Mouse (Mus musculus): ENCODE measurements around the gene Etl4. TPM values are rescaled to one million over a fixed set of nuclear protein-coding genes. Genes with fewer than 3 reads are reported as not detected.

Gene Etl4
- total RNA-seq, 2 experiments from 2014 or later: 127 to 141 TPM

GRCm38 (mm10) chr2:20414856-20415255 lies 505.3 kb downstream of the Etl4 start:
- intact Hi-C loops (cut with DNase I): no loop called here
- no peak for DNase-seq (ENCODE audit: low spot score in 2 of 2)

DNA sequence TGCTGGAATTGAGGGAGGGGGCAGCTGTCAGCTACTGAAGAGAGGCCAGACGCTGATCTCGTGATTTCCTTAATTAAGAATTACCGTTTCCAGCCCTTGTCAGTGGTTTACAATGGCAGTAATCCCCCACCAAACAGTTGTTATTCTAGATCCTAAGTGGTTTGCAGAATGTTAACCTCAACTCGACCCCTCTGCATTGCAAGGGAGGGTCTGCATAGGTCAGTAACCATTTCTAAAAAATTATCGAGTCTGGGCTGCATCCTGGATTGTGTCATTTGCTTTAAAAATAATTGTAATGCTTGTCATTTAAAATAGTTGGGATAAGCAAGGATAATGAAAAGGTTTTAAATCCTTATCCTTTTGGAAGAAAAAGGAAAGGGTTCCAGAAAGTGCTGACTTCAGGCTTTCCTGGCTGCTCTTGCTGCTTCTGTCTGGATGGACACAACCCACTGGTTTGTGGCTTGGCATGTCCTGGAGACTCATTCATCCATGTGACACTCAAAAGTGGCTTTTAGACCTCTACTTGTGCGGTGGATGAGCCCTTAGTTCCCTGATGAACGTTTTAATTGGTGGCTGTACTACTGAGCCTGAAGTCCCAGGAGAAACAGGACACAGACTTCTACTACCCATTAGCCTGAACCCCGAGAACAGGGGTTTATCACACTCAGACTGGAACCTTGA lies 507.5 kb downstream of the Etl4 start:
- DNase-seq (ENCODE audit: low spot score in 2 of 2): no peak
- intact Hi-C loops (cut with DNase I): no loop called here

GRCm38 (mm10) chr2:20417998-20418397 lies 508.4 kb downstream of the Etl4 start:
- DNase-seq (ENCODE audit: low spot score in 2 of 2): no peak
- intact Hi-C loops (cut with DNase I): no loop called here

GRCm38 (mm10) chr2:20419975-20420374 lies 510.4 kb downstream of the Etl4 start:
- DNase-seq (ENCODE audit: low spot score in 2 of 2): peak in 1 of 2 experiments; percentile 19

DNA sequence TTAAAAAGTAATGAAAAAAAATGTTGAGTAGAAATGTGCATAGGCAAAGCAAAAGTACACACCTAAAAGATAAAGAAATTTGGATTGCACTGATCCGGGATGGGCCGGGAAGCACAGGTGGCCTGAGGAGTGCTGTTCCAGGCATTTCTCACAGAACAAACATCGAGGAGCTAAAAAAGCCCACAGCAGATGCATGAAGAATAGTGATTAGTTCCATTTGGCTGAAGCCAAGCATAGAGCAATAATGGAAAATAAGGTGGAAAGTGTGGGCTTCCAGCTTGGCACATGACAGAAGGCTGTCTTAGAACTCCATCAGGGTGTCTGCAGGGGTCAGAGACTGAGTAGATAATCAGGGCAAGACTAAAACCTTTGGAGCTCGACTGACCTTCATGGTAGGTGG lies 512.7 kb downstream of the Etl4 start:
- no peak for DNase-seq (ENCODE audit: low spot score in 2 of 2)
- intact Hi-C loops (cut with DNase I): no loop called here

More at GRCm38 (mm10) chr2:20419975-20420374, 510.4 kb downstream of the Etl4 start:
- intact Hi-C loops (cut with DNase I): no loop called here

GRCm38 (mm10) chr2:20433656-20434055 lies 524.1 kb downstream of the Etl4 start:
- intact Hi-C loops (cut with DNase I): no loop called here
- DNase-seq (ENCODE audit: low spot score in 2 of 2): no peak

DNA sequence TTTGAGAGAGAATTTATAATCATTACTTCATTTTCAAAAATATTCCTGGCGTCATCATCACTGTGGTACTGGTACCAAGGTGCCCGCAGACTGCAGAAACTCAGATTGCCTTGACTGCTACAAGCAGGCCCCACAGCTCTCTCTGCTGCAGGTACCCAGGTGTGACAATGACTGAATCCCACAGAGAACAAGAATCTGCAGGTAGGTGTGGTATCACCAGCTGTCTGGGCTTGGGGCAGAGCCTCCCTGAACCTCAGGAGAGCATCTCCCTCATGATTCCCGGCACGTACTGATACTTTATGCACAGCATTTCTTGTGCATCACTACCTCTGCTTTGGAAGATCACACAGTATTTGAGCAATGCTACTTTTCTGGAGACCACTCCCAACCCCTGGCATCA lies 526.0 kb downstream of the Etl4 start:
- no peak for DNase-seq (ENCODE audit: low spot score in 2 of 2)
- intact Hi-C loops (cut with DNase I): no loop called here

DNA sequence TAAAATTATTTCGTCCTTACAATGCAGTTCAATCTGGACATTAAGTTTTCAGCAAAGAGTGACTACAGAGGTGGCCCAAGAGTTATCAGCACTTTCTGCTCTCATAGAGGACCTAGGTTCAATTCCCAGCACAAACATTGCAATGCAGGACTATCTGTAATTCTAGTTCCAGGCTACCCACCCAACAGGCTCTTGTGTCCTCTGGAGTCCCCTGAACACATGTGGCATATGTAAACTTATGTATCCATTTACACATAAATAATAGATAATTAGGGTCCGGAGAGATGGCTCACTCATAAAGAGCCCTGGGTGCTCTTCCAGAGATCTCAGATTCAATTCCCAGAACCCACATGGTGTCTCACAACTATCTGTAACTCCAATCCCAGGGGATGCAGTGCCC lies 533.2 kb downstream of the Etl4 start:
- intact Hi-C loops (cut with DNase I): no loop called here

DNA sequence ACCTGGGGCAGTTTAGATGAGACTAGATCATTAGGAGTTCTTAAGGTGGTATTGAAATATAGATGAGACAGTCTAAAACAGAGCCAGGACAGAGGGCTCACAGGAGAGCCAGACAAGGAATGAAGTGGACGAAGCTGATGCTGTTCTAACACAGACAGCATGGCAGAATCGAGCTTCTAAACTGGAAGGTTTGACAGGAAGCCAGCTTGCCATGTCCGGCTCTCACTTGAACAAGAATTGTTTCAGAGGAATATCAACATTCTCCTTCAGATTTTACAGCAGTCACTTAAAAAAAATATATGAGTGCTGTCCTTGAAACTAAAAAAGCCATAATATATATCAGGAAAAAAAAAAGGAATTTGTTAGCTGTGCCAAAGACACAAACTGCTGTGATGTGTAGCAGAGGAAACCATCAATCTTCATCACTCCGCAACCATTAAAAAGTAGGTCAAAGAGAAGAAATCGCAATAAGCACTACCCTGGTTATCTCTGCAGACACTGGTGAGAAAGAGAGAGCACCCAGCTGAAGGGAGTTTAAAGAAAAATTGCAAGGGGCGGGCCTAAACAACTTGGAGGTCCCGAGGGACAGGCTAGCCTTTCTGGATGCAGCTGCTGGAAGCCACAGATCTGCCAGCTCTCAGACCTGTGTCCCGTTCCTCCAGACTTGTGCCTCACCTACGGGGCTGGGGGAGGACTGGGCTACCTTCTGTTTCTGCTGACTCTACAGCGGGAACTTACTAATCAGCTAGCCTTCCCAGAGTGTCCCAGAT lies 534.3 kb downstream of the Etl4 start:
- intact Hi-C loops (cut with DNase I): no loop called here
- no peak for DNase-seq (ENCODE audit: low spot score in 2 of 2)

More for the DNA sequence above, 533.2 kb downstream of the Etl4 start:
- DNase-seq (ENCODE audit: low spot score in 2 of 2): no peak

- intact Hi-C loops (cut with DNase I): no loop called here
- no peak for DNase-seq (ENCODE audit: low spot score in 2 of 2)
These were observed 535.9 kb downstream of the Etl4 start for GRCm38 (mm10) chr2:20445156-20446155.

- DNase-seq (ENCODE audit: low spot score in 2 of 2): no peak
- intact Hi-C loops (cut with DNase I): no loop called here
These were observed 536.6 kb downstream of the Etl4 start for GRCm38 (mm10) chr2:20446180-20446579.

DNA sequence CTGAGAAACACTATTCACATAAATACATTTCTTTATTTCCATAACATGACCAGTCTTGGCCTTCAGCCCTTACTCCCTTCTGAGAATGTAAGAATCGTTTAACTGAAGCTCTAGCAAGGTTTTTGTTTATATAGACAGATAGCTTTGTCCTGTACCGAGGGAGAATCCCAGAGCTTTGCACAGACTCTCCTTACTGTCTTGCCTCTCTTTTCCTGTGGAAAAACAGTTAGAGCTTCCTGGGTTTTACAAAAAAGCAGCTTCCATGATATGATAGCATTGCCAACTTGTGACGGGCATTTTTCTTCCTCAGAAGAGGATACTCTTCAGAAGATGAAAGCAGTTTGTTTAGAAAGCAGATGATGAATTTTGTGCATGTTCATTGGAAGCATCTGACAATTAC lies 541.4 kb downstream of the Etl4 start:
- intact Hi-C loops (cut with DNase I): no loop called here

DNA sequence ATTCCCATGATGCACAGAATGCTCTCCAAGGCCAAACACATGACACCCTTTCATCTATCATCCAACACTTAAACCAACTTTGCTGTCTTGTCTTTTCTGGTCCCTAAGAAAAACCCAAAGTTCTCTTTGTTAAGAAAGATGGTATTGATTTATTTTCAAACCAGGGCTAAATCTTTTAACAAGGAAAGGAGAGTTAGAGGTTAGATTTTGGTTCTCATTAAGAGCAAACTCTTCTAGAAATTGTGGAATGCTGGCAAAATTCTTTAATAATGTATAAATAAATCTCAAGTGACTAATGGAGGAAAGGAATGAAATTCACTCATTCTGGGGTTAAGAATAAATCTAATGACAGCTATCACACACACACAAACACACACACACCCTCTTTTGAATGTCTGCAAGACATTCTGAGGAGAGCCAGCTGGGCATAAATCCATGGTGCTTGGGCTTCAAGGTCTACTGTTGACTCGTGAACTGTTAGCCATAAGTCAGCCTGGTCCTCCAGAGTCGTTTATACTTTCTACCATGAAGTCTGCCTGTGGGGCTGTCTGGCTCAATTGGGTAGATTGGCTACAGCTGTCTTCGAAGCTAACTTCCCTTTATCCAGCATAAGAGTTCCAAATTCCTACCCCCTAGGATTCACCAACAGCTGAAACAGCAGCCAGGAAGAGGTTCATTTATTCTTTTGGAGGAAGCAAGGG lies 544.1 kb downstream of the Etl4 start:
- no peak for DNase-seq (ENCODE audit: low spot score in 2 of 2)
- intact Hi-C loops (cut with DNase I): no loop called here

More for the DNA sequence above, 541.4 kb downstream of the Etl4 start:
- no peak for DNase-seq (ENCODE audit: low spot score in 2 of 2)

DNA sequence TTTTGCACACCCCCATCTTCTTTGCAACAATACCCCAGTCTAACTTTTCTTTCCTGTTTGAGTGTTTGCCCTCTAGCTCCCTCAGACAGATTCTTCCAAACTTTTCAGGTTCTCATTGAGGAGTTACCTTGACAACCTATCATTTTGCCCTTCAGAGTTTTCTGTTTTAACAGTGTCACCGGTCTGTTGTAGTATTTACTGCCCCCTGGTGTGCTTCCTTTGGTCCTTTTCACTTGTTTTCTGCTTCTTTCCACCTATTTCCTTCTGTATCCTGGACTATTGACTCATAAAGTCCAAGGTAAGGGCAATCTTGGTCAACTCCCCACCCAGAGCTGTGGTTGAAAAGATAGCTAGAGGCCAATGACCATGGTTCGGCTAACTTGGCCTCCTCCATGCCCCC lies 569.6 kb downstream of the Etl4 start:
- no peak for DNase-seq (ENCODE audit: low spot score in 2 of 2)
- intact Hi-C loops (cut with DNase I): no loop called here

GRCm38 (mm10) chr2:20486137-20486788 lies 576.7 kb downstream of the Etl4 start:
- no peak for DNase-seq (ENCODE audit: low spot score in 2 of 2)
- intact Hi-C loops (cut with DNase I): no loop called here

DNA sequence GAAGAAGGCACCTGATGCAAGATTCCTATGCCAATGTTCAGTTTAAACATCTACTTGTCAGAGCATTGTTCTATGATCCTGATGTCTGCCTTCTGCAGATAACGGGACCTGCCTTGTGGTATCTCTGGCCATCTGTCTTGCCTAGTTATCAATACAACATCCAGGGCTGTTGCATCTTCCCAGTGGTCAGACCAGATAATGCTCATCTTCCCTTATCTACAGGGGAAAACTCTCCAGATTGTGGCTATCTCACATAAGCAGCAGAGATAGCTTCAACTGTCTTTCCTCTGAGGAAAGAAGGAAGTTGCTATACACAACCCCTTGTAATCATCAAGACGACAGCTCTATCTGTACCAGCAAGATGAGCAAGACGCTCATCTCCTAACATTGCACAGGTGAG lies 579.5 kb downstream of the Etl4 start:
- intact Hi-C loops (cut with DNase I): no loop called here

DNA sequence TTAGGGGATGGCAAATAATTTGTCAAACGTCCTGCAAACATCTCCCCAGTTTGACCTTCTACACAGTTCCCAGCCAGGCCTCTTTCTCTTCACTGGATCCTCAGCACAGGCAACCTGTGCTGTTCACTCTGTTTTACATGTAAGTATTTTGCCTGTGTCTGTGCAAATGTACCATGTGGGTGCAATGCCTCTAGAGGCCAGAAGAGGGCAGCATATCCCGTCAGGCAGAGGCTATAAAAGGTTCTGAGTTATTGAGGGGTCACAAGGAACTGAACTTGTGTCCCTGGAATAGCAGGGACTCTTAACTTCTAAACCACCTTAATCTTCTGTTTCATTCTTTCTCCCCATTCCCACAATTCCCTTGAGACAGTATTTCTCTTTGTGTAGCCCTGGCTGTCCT lies 582.5 kb downstream of the Etl4 start:
- DNase-seq (ENCODE audit: low spot score in 2 of 2): no peak
- intact Hi-C loops (cut with DNase I): loop anchor here (5.0 to 10.0 kb wide), 2 partner anchors 215 to 283 kb away; no protein-coding TSS in a partner anchor

More for the DNA sequence above, 579.5 kb downstream of the Etl4 start:
- no peak for DNase-seq (ENCODE audit: low spot score in 2 of 2)

- intact Hi-C loops (cut with DNase I): loop anchor here (5.0 to 10.0 kb wide), 2 partner anchors 217 to 281 kb away; no protein-coding TSS in a partner anchor
- no peak for DNase-seq (ENCODE audit: low spot score in 2 of 2)
These were observed 584.2 kb downstream of the Etl4 start for GRCm38 (mm10) chr2:20493806-20494205.

All from left cerebral cortex, postnatal 14 days (tissue).